17 mouse cellular contexts compared by ENCODE assay signal in genomic region chr1:14010789-14011188, GRCm38 (mm10).
"Had no signal": no experiment of that assay in that cellular context is flagged by ENCODE, and none has a peak within 500 bp of the region (broad histone marks: within the 10 kb centered on the region; RNA-seq: fewer than 3 reads in every experiment).

No protein-coding gene starts in this region.

- H3K27me3 ChIP-seq: limb, embryonic 13.5 days; liver, embryonic 12.5 days; liver, embryonic 15.5 days; megakaryocyte, embryonic 14.5 days; midbrain, embryonic 13.5 days had no signal

- H3K4me1 ChIP-seq: limb, embryonic 10.5 days; liver, embryonic 12.5 days; liver, embryonic 15.5 days; megakaryocyte, embryonic 14.5 days; midbrain, embryonic 10.5 days; midbrain, embryonic 13.5 days had no signal

- ATAC-seq: intestine, embryonic 16.5 days; liver, embryonic 12.5 days; midbrain, embryonic 13.5 days; midbrain, embryonic 16.5 days had no signal

- H3K9ac ChIP-seq: limb, embryonic 13.5 days; liver, embryonic 12.5 days; liver, embryonic 15.5 days; midbrain, embryonic 13.5 days had no signal

- H3K36me3 ChIP-seq: limb, embryonic 10.5 days; limb, embryonic 13.5 days; liver, embryonic 12.5 days; liver, embryonic 15.5 days; midbrain, embryonic 10.5 days; midbrain, embryonic 13.5 days had no signal

- H3K4me2 ChIP-seq: limb, embryonic 13.5 days; liver, embryonic 12.5 days; liver, embryonic 15.5 days; midbrain, embryonic 13.5 days had no signal

- H3K9me3 ChIP-seq: limb, embryonic 10.5 days; limb, embryonic 13.5 days; liver, embryonic 12.5 days; liver, embryonic 15.5 days; megakaryocyte, embryonic 14.5 days; midbrain, embryonic 10.5 days; midbrain, embryonic 13.5 days had no signal

- H3K27ac ChIP-seq: limb, embryonic 10.5 days; limb, embryonic 13.5 days; liver, embryonic 12.5 days; liver, embryonic 15.5 days; midbrain, embryonic 10.5 days; midbrain, embryonic 13.5 days had no signal

- H3K4me3 ChIP-seq: limb, embryonic 10.5 days; limb, embryonic 13.5 days; liver, embryonic 12.5 days; liver, embryonic 15.5 days; megakaryocyte, embryonic 14.5 days; midbrain, embryonic 10.5 days; midbrain, embryonic 13.5 days had no signal

- DNase-seq: kidney, adult 18-20 months; kidney, adult 9 months; kidney, postnatal 4 days; liver; lung, postnatal 14 days; thymus, adult 18-20 months; thymus, postnatal 14 days; thymus, postnatal 4 days had no signal
